Mouse (Mus musculus) olfactory bulb, adult 2 months (tissue): ENCODE results near the gene Ptprb.

Source experiments
- CTCF ChIP-seq: fragments of 200-500 bp; IDR thresholded peaks from 2 replicates; pipeline ENCODE4 v1.5.1; 2012; ENCODE audit warnings: low read depth, mild to moderate bottlenecking, low read length, moderate library complexity; ENCODE audit not compliant: insufficient read depth
- POLR2A ChIP-seq: fragments of 200-500 bp; IDR thresholded peaks from 2 replicates; pipeline ENCODE4 v1.6.1; 2012; ENCODE audit warnings: mild to moderate bottlenecking, low read depth, low read length, moderate library complexity; ENCODE audit not compliant: insufficient read depth

GRCm38 (mm10) chr10:116291153-116291755 is 15.9 kb downstream of the Ptprb start:
- TF ChIP-seq CTCF: no peak
- TF ChIP-seq POLR2A: no peak
